Mouse (Mus musculus) intestine, postnatal 0 days (tissue): Measurements from ENCODE around the gene Grik2. TPM values are rescaled to one million over a fixed set of nuclear protein-coding genes. Genes with fewer than 3 reads are reported as not detected.
"Not testable (repeated sequence)": the region's sequence is repeated elsewhere in the genome, so short reads cannot be mapped to it uniquely, and the experiment has no call there.

Experiments
- ATAC-seq: fragments of 200-750 bp; cut with Nextera tagmentation; 2 replicates; pipeline ENCODE4 v1.8.0; 2017; ENCODE audit warnings: mild to moderate bottlenecking, moderate TSS enrichment, moderate library complexity
- H3K27ac ChIP-seq: fragments of 300-500 bp; sonication (generic); 2 replicates; pipeline ENCODE4 v1.5.1; 2014; ENCODE audit warnings: mild to moderate bottlenecking, low read depth, low read length, moderate library complexity
- H3K27me3 ChIP-seq: fragments of 300-500 bp; sonication (generic); replicated peaks from 2 replicates; pipeline ENCODE4 v1.6.1; 2014; ENCODE audit warnings: low read length, mixed read lengths; ENCODE audit not compliant: control insufficient read depth, insufficient read depth
- H3K36me3 ChIP-seq: fragments of 300-500 bp; sonication (generic); 2 replicates; pipeline ENCODE4 v1.6.1; 2014; ENCODE audit warnings: mild to moderate bottlenecking, moderate library complexity; ENCODE audit not compliant: control insufficient read depth, insufficient read depth
- H3K4me1 ChIP-seq: fragments of 300-500 bp; sonication (generic); replicated peaks from 2 replicates; pipeline ENCODE4 v1.6.1; 2014; ENCODE audit warnings: antibody characterized with exemption, low read length, mixed read lengths; ENCODE audit not compliant: control insufficient read depth, insufficient read depth
- H3K4me2 ChIP-seq: fragments of 300-500 bp; sonication (generic); replicated peaks from 2 replicates; pipeline ENCODE4 v1.6.1; 2014; ENCODE audit warnings: low read depth, mild to moderate bottlenecking, moderate library complexity
- H3K4me3 ChIP-seq: fragments of 300-500 bp; sonication (generic); 2 replicates; pipeline ENCODE4 v1.5.1; 2014; ENCODE audit warnings: low read depth, low read length
- H3K9ac ChIP-seq: fragments of 300-500 bp; sonication (generic); 2 replicates; pipeline ENCODE4 v1.6.1; 2014; ENCODE audit warnings: mild to moderate bottlenecking, low read depth, low read length
- H3K9me3 ChIP-seq: fragments of 300-500 bp; sonication (generic); 2 replicates; pipeline ENCODE4 v1.6.1; 2016; ENCODE audit warnings: mixed run types; ENCODE audit not compliant: control insufficient read depth
- CTCF ChIP-seq: sonication (generic); IDR thresholded peaks from 2 replicates; pipeline ENCODE4 v1.5.1; 2016; ENCODE audit warnings: low read depth, mild to moderate bottlenecking, control low read depth, antibody characterized with exemption, moderate library complexity
- WGBS: fragments of 180-500 bp; shearing (Covaris S2); extraction: QIAGEN DNeasy Blood & Tissue Kit; methylation state at CpG from one replicate; pipeline ENCODE4 v1.1.7; 2014; 5-methylcytosine and 5-hydroxymethylcytosine counted together
- polyA plus RNA-seq: library from polyadenylated mRNA; unstranded; fragments of >200 nt; fragmentation: Nextera tagmentation; extraction: Ambion mirVana; gene quantifications from 2 replicates; pipeline ENCODE4 v1.2.1, GENCODE M21; 2015

Gene Grik2
- polyA plus RNA-seq, 1 experiment from 2014 or later, result 0.59 TPM

- H3K4me3 ChIP-seq, result no peak overlapping the region
- H3K9ac ChIP-seq, result no peak overlapping the region
- H3K4me2 ChIP-seq, result no peak overlapping the region
- H3K36me3 ChIP-seq, result no peaks in the 10 kb centered on the region
- no peaks in the 10 kb centered on the region for H3K4me1 ChIP-seq
- no peak for ATAC-seq
- H3K9me3 ChIP-seq, result no peaks in the 10 kb centered on the region
- no peak for TF ChIP-seq CTCF
- H3K27me3 ChIP-seq, result no peaks in the 10 kb centered on the region
- H3K27ac ChIP-seq, result no peak overlapping the region
These were observed 596.7 kb downstream of the Grik2 start for GRCm38 (mm10) chr10:49191773-49192371.

GRCm38 (mm10) chr10:49191291-49191690 lies 597.3 kb downstream of the Grik2 start:
- TF ChIP-seq CTCF, result no peak

GRCm38 (mm10) chr10:49154134-49154533 lies 634.4 kb downstream of the Grik2 start:
- H3K4me2 ChIP-seq, result no peak overlapping the region
- WGBS, result 83% methylated on average over 4 of the region's 4 CpGs

More at GRCm38 (mm10) chr10:49191291-49191690, 597.3 kb downstream of the Grik2 start:
- no peak overlapping the region for H3K9ac ChIP-seq
- H3K36me3 ChIP-seq, result no peaks in the 10 kb centered on the region
- H3K27me3 ChIP-seq, result no peaks in the 10 kb centered on the region
- no peak overlapping the region for H3K27ac ChIP-seq
- no peak overlapping the region for H3K4me2 ChIP-seq
- H3K4me3 ChIP-seq, result no peak overlapping the region
- H3K9me3 ChIP-seq, result no peaks in the 10 kb centered on the region
- H3K4me1 ChIP-seq, result no peaks in the 10 kb centered on the region
- 79% methylated on average over 1 of the region's 1 CpGs for WGBS
- no peak for ATAC-seq

GRCm38 (mm10) chr10:49151496-49151895 lies 637.1 kb downstream of the Grik2 start:
- H3K27ac ChIP-seq, result not testable (repeated sequence)
- 88% methylated on average over 4 of the region's 4 CpGs for WGBS

More at GRCm38 (mm10) chr10:49154134-49154533, 634.4 kb downstream of the Grik2 start:
- Histone ChIP-seq H3K27ac (no peak overlapping the region), H3K9ac (no peak overlapping the region), H3K4me1 (no peaks in the 10 kb centered on the region), H3K9me3 (no peaks in the 10 kb centered on the region), H3K27me3 (no peaks in the 10 kb centered on the region), H3K36me3 (no peaks in the 10 kb centered on the region), H3K4me3 (no peak overlapping the region)
- ATAC-seq, result no peak
- no peak for TF ChIP-seq CTCF

GRCm38 (mm10) chr10:49149714-49150113 lies 638.9 kb downstream of the Grik2 start:
- ATAC-seq, result no peak
- 85% methylated on average over 4 of the region's 4 CpGs for WGBS
- Histone ChIP-seq H3K36me3 (no peaks in the 10 kb centered on the region), H3K9ac (no peak overlapping the region), H3K27ac (no peak overlapping the region), H3K4me2 (no peak overlapping the region), H3K27me3 (no peaks in the 10 kb centered on the region), H3K4me1 (no peaks in the 10 kb centered on the region), H3K9me3 (no peaks in the 10 kb centered on the region), H3K4me3 (no peak overlapping the region)
- no peak for TF ChIP-seq CTCF

More at GRCm38 (mm10) chr10:49151496-49151895, 637.1 kb downstream of the Grik2 start:
- H3K4me2 ChIP-seq, ATAC-seq, H3K27me3 ChIP-seq, H3K9me3 ChIP-seq, H3K9ac ChIP-seq, H3K36me3 ChIP-seq, H3K4me1 ChIP-seq, H3K4me3 ChIP-seq: not testable (repeated sequence)

- no peak for TF ChIP-seq CTCF
- WGBS, result 86% methylated on average over 3 of the region's 3 CpGs
These were observed 645.9 kb downstream of the Grik2 start for GRCm38 (mm10) chr10:49142658-49143057.

GRCm38 (mm10) chr10:49136816-49137215 lies 651.8 kb downstream of the Grik2 start:
- H3K27ac ChIP-seq, result no peak overlapping the region
- no peaks in the 10 kb centered on the region for H3K36me3 ChIP-seq
- no peaks in the 10 kb centered on the region for H3K27me3 ChIP-seq
- H3K4me1 ChIP-seq, result no peaks in the 10 kb centered on the region
- no peak overlapping the region for H3K4me2 ChIP-seq
- ATAC-seq, result no peak
- H3K9me3 ChIP-seq, result no peaks in the 10 kb centered on the region
- no peak for TF ChIP-seq CTCF
- H3K4me3 ChIP-seq, result no peak overlapping the region
- no peak overlapping the region for H3K9ac ChIP-seq

More at GRCm38 (mm10) chr10:49142658-49143057, 645.9 kb downstream of the Grik2 start:
- Histone ChIP-seq H3K4me3 (no peak overlapping the region), H3K27ac (no peak overlapping the region), H3K4me1 (no peaks in the 10 kb centered on the region), H3K9ac (no peak overlapping the region), H3K36me3 (no peaks in the 10 kb centered on the region), H3K4me2 (no peak overlapping the region), H3K9me3 (no peaks in the 10 kb centered on the region), H3K27me3 (no peaks in the 10 kb centered on the region)
- no peak for ATAC-seq
